Mouse (Mus musculus): ENCODE measurements around the gene Rps6ka4. TPM values are rescaled to one million over a fixed set of nuclear protein-coding genes. Genes with fewer than 3 reads are reported as not detected.

Rps6ka4 gene
- total RNA-seq, 1 experiment, result 11.5 TPM

DNA sequence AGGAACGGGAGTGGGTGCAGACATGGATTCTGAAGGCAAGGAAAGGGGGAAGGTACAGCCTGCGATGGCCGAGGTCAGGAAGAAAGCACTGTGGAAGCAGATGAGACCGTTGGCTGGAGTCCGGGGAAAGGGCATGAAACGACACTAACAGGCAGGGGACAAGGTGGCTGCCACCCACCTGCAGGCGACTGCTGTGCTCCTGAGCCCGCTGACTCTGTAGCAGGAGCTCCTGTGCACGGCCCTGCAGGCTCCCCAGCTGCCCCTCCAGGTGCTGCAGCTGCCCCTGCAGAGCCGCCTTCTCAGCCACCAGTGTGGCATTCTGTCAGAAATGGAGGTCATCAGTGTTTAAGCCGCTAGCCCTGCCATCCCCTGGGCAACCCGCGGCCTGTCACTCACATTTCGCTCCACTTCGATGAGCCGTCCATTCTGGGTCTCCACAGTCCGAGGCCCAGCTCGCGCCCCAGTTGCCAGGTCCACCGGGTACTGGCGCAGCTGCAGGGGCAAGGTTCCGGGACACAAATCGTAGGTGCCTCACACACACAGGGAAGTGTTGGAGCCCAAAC lies 9.2 kb upstream of the Rps6ka4 start:
- Histone ChIP-seq H3K4me3 (ENCODE audit: insufficient read depth in 1 of 2, low read depth in 1 of 2, low read length in 2 of 2, poor library complexity in 1 of 2, severe bottlenecking in 1 of 2) (no peak overlapping the region), H3K36me3 (ENCODE audit: control insufficient read depth, insufficient read depth, low read length, poor library complexity, severe bottlenecking) (no peaks in the 10 kb centered on the region), H3K4me1 (ENCODE audit: control insufficient read depth in 2 of 2, insufficient read depth in 2 of 2, low read length in 2 of 2, poor library complexity in 1 of 2) (0 out of 4 replicates have a peak, but pooled peaks cover 0 to 1% of the 10 kb centered on the region in 2 experiments), H3K9me3 (ENCODE audit: control insufficient read depth, insufficient read depth, low read depth, low read length) (no peaks in the 10 kb centered on the region), H3K27ac (ENCODE audit: insufficient read depth, low read depth, low read length, poor library complexity, severe bottlenecking) (no peak overlapping the region), H3K9ac (ENCODE audit: insufficient read depth, low read depth, low read length, poor library complexity, severe bottlenecking) (no peak overlapping the region)
- no peak for DNase-seq (ENCODE audit: low read depth, low spot score)
- TF ChIP-seq ZC3H11A (IDR thresholded peaks at IDR 0.05; ENCODE audit: borderline replicate concordance, low read depth, low read length), result no peak
- TF ChIP-seq HCFC1 (IDR thresholded peaks at IDR 0.05; ENCODE audit: borderline replicate concordance, insufficient read depth, low read length), result no peak
- TF ChIP-seq CHD2 (IDR thresholded peaks at IDR 0.05; ENCODE audit: low read depth, low read length), result no peak
- no peak for TF ChIP-seq MAFK (IDR thresholded peaks at IDR 0.05; ENCODE audit: insufficient read depth, low read depth, low read length)
- in situ Hi-C loops (cut with MboI; ENCODE audit: low sequenced_read_pairs in 2 of 2, unreplicated experiment in 2 of 2), result no loop called here

DNA sequence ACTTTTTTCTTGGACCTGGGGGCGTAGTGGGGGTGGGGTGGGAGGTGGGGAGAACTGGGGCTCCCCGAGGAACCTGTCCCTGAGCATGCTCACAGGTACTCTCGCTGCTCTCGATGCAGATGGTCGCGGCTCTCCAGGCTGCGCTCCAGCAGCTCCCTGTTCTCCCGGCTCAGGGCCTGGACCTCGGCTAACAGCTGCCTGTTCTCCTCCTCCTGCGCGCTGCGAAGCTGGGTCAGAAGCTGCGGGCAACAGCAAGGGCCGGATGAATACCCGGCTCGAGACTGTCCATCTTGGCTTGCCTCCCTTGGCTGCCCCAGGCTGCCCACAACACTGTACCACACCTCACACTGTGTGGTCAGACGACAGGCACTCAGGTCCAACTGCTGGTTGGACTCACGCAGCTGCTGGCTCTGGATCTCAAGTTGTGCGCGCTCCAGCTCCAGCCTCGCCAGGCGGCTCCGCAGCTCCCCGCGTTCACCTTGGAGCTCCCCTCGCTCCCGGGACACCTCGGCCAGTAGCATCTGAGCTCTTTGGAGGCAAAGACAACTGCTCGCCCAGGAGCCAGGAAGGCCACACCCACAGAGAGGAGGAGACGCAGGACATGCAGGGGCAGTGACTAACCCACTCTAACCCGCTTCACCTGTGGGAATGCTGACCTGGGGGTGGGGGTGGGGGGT lies 7.5 kb upstream of the Rps6ka4 start:
- Histone ChIP-seq H3K4me1 (ENCODE audit: control insufficient read depth in 2 of 2, insufficient read depth in 2 of 2, low read length in 2 of 2, poor library complexity in 1 of 2) (0 out of 4 replicates have a peak, but pooled peaks cover 0 to 1% of the 10 kb centered on the region in 2 experiments), H3K4me3 (ENCODE audit: insufficient read depth in 1 of 2, low read depth in 1 of 2, low read length in 2 of 2, poor library complexity in 1 of 2, severe bottlenecking in 1 of 2) (peak overlapping the region in 1 of 2 experiments; percentile 3; a peak in 2 of 4 replicates), H3K9ac (ENCODE audit: insufficient read depth, low read depth, low read length, poor library complexity, severe bottlenecking) (no peak overlapping the region), H3K27ac (ENCODE audit: insufficient read depth, low read depth, low read length, poor library complexity, severe bottlenecking) (no peak overlapping the region), H3K9me3 (ENCODE audit: control insufficient read depth, insufficient read depth, low read depth, low read length) (no peaks in the 10 kb centered on the region), H3K36me3 (ENCODE audit: control insufficient read depth, insufficient read depth, low read length, poor library complexity, severe bottlenecking) (no peaks in the 10 kb centered on the region)
- TF ChIP-seq ZNF384 (IDR thresholded peaks at IDR 0.05; ENCODE audit: low read depth, low read length) (no peak), MAFK (IDR thresholded peaks at IDR 0.05; ENCODE audit: insufficient read depth, low read depth, low read length) (no peak), ZC3H11A (IDR thresholded peaks at IDR 0.05; ENCODE audit: borderline replicate concordance, low read depth, low read length) (no peak)
- in situ Hi-C loops (cut with MboI; ENCODE audit: low sequenced_read_pairs in 2 of 2, unreplicated experiment in 2 of 2), result no loop called here
- no peak for DNase-seq (ENCODE audit: low read depth, low spot score)

DNA sequence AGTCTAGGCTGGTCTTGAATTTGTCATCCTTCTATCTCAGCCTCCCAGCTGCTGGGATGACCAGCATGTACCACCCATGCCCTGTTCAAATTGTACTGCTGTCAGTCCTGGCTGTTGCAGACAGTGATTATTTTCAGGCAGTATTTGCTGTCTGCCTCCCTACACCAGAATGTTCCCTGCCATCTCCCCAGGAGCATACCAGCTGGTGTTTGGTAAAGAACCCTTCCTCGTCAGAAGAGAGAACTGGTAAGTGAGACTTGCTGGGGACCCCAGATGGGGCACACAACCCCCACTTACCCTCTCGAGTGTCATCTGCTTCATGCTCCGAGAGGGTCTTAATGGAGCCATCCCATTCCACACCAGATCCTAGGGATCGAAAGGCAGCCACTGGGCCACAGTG lies 5.6 kb upstream of the Rps6ka4 start:
- H3K9me3 ChIP-seq (ENCODE audit: control insufficient read depth, insufficient read depth, low read depth, low read length), result no peaks in the 10 kb centered on the region
- in situ Hi-C loops (cut with MboI; ENCODE audit: low sequenced_read_pairs in 2 of 2, unreplicated experiment in 2 of 2), result no loop called here
- no peak overlapping the region for H3K4me3 ChIP-seq (ENCODE audit: insufficient read depth in 1 of 2, low read depth in 1 of 2, low read length in 2 of 2, poor library complexity in 1 of 2, severe bottlenecking in 1 of 2)
- H3K27ac ChIP-seq (ENCODE audit: insufficient read depth, low read depth, low read length, poor library complexity, severe bottlenecking), result no peak overlapping the region
- DNase-seq (ENCODE audit: low read depth, low spot score), result no peak
- TF ChIP-seq HCFC1 (IDR thresholded peaks at IDR 0.05; ENCODE audit: borderline replicate concordance, insufficient read depth, low read length), result no peak
- TF ChIP-seq CHD2 (IDR thresholded peaks at IDR 0.05; ENCODE audit: low read depth, low read length), result no peak
- TF ChIP-seq MAFK (IDR thresholded peaks at IDR 0.05; ENCODE audit: insufficient read depth, low read depth, low read length), result no peak
- TF ChIP-seq ZC3H11A (IDR thresholded peaks at IDR 0.05; ENCODE audit: borderline replicate concordance, low read depth, low read length), result no peak
- no peak for TF ChIP-seq ZNF384 (IDR thresholded peaks at IDR 0.05; ENCODE audit: low read depth, low read length)
- H3K36me3 ChIP-seq (ENCODE audit: control insufficient read depth, insufficient read depth, low read length, poor library complexity, severe bottlenecking), result no peaks in the 10 kb centered on the region
- H3K4me1 ChIP-seq (ENCODE audit: control insufficient read depth in 2 of 2, insufficient read depth in 2 of 2, low read length in 2 of 2, poor library complexity in 1 of 2), result 0 out of 4 replicates have a peak, but pooled peaks cover 0 to 2% of the 10 kb centered on the region in 2 experiments
- no peak overlapping the region for H3K9ac ChIP-seq (ENCODE audit: insufficient read depth, low read depth, low read length, poor library complexity, severe bottlenecking)

DNA sequence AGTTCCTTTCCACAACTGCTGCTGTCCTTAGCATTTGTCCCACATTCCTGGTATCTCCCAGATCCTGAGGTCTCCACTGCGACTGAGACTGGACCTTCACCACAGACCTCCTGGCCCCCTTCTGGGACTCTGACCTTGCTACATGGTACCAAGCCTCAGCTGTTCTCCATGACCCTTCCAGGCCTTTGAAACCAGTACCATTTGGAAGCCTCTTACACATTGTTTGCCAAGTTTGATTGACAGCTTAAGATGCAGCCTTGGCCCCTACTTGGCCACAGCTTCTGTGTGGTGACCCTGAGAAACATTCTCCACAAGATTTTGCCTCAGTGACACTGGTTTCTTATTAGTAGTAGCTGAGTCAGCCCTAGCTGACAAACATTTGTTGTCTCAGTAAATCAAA lies 1.9 kb upstream of the Rps6ka4 start:
- Histone ChIP-seq H3K9ac (ENCODE audit: insufficient read depth, low read depth, low read length, poor library complexity, severe bottlenecking) (no peak overlapping the region), H3K4me1 (ENCODE audit: control insufficient read depth in 2 of 2, insufficient read depth in 2 of 2, low read length in 2 of 2, poor library complexity in 1 of 2) (peaks cover 5 to 8% of the 10 kb centered on the region in 2 experiments; a peak in 2 of 4 replicates), H3K27ac (ENCODE audit: insufficient read depth, low read depth, low read length, poor library complexity, severe bottlenecking) (no peak overlapping the region), H3K9me3 (ENCODE audit: control insufficient read depth, insufficient read depth, low read depth, low read length) (no peaks in the 10 kb centered on the region), H3K4me3 (ENCODE audit: insufficient read depth in 1 of 2, low read depth in 1 of 2, low read length in 2 of 2, poor library complexity in 1 of 2, severe bottlenecking in 1 of 2) (no peak overlapping the region), H3K36me3 (ENCODE audit: control insufficient read depth, insufficient read depth, low read length, poor library complexity, severe bottlenecking) (peaks cover 5% of the 10 kb centered on the region; the same call in 1 of the 2 replicates)
- DNase-seq (ENCODE audit: low read depth, low spot score), result no peak
- TF ChIP-seq ZC3H11A (IDR thresholded peaks at IDR 0.05; ENCODE audit: borderline replicate concordance, low read depth, low read length), result no peak
- TF ChIP-seq ZNF384 (IDR thresholded peaks at IDR 0.05; ENCODE audit: low read depth, low read length), result no peak
- TF ChIP-seq HCFC1 (IDR thresholded peaks at IDR 0.05; ENCODE audit: borderline replicate concordance, insufficient read depth, low read length), result no peak
- TF ChIP-seq MAFK (IDR thresholded peaks at IDR 0.05; ENCODE audit: insufficient read depth, low read depth, low read length), result no peak
- no peak for TF ChIP-seq CHD2 (IDR thresholded peaks at IDR 0.05; ENCODE audit: low read depth, low read length)
- in situ Hi-C loops (cut with MboI; ENCODE audit: low sequenced_read_pairs in 2 of 2, unreplicated experiment in 2 of 2), result no loop called here
